Mouse (Mus musculus) C2C12 (cell line): Measurements from ENCODE around the gene Map2k2.

Experiments
- CEBPB ChIP-seq: IDR thresholded peaks from one replicate; pipeline ENCODE4 v1.6.1; 2011; ENCODE audit warnings: low read depth, mild to moderate bottlenecking, control low read depth, moderate library complexity
- CTCF ChIP-seq: IDR thresholded peaks from one replicate; pipeline ENCODE4 v1.5.1; 2011; ENCODE audit not compliant: control insufficient read depth, insufficient read depth, insufficient read length
- MYOD1 ChIP-seq: IDR thresholded peaks from one replicate; pipeline ENCODE4 v1.6.1; 2011; ENCODE audit warnings: low read depth; ENCODE audit not compliant: control insufficient read depth, insufficient read length

DNA sequence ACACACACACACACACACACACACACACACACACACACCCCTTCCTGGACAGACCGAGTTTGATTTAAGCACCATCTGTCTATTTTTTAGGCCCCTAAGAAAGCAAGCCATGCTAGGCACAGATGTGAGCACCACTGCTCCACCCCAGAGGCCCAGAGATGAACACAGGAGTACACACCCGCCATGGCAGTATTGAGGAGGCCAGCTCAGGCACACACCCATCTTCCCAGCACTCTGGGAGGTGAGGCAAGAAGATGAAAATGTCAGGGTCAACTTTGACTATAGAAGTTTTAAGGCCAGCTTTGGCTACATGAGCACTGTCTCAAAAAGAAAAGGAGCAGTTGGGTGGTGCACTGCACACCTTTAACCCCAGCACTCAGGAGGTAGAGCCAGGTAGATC is 17.2 kb downstream of the Map2k2 start:
- TF ChIP-seq CTCF, result no peak
- TF ChIP-seq MYOD1, result no peak
- TF ChIP-seq CEBPB, result no peak
